Mouse (Mus musculus) C2C12 (cell line): ENCODE results near the gene Camk2n1.

ENCODE experiments used
- CEBPB ChIP-seq: IDR thresholded peaks from one replicate; pipeline ENCODE4 v1.6.1; 2011; ENCODE audit warnings: low read depth, mild to moderate bottlenecking, control low read depth, moderate library complexity
- CTCF ChIP-seq: IDR thresholded peaks from one replicate; pipeline ENCODE4 v1.5.1; 2011; ENCODE audit not compliant: control insufficient read depth, insufficient read depth, insufficient read length
- FOSL1 ChIP-seq: IDR thresholded peaks from one replicate; pipeline ENCODE4 v1.8.0; 2011; ENCODE audit warnings: mild to moderate bottlenecking, low read length; ENCODE audit not compliant: poor library complexity, insufficient read depth, severe bottlenecking
- MAX ChIP-seq: IDR thresholded peaks from one replicate; pipeline ENCODE4 v1.6.1; 2011; ENCODE audit warnings: mild to moderate bottlenecking, control low read depth
- MYOD1 ChIP-seq: IDR thresholded peaks from one replicate; pipeline ENCODE4 v1.6.1; 2011; ENCODE audit warnings: low read depth; ENCODE audit not compliant: control insufficient read depth, insufficient read length
- MYOG ChIP-seq: IDR thresholded peaks from one replicate; pipeline ENCODE4 v1.6.1; 2011; ENCODE audit not compliant: control insufficient read depth, insufficient read length; ENCODE audit errors: extremely low read depth
- USF1 ChIP-seq: IDR thresholded peaks from one replicate; pipeline ENCODE4 v1.6.1; 2011; ENCODE audit warnings: low read depth, mild to moderate bottlenecking, control low read depth, moderate library complexity

DNA sequence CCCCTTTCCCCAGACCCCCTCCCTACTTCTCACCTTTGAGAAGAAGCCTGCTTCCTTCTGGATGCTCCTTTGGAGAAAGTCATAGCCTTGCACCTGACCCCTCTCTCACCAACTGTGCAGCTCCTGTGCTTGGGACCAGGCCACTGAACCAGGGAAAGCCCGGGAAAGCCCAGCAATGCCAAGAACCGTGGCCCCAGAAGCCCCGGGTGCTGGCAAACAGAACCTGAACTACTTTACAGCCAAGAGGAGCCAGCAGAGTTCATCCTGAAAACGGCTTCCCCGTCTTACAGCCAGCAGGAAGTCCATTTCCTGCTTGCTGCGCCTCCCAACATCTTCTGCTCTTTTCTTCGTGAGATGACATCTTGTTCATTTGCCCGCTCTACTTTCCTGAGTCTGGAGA lies 28.6 kb downstream of the Camk2n1 start:
- TF ChIP-seq CTCF (no peak), MAX (no peak), MYOG (no peak), USF1 (no peak), MYOD1 (no peak), CEBPB (no peak), FOSL1 (no peak)
